Mouse (Mus musculus) T-helper 1 cell (primary cell): Measurements from ENCODE around the gene Wdr59.

Experiments used
- in situ Hi-C: fragments of 300-600 bp; cut with MboI, MseI; formaldehyde crosslinking; loops from one replicate; pipeline ENCODE4 v1.15.1; 2025; ENCODE audit warnings: high pct_unique_total_duplicates

Wdr59 gene

DNA sequence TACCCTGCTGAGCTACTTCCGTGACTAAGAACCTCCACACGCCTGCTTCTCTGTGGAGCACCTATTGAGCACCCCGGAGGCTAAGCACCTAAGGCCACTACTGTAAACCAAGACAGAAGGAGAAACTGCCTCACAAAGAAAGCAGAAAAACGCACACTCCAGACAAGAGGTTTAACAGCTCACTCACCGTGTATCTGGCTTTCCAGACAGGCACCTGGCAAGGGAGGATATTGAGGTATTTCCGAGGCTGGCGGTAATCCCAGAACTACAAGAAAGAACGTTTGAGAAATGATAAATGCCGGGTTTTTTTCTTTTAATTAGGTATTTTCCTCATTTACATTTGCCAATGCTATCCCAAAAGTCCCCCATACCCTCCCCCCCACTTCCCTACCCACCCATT, 29.4 kb downstream of the Wdr59 start:
- in situ Hi-C loops, result no loop called here

- in situ Hi-C loops, result no loop called here
These were observed 30.7 kb downstream of the Wdr59 start for GRCm38 (mm10) chr8:111491191-111491590.

DNA sequence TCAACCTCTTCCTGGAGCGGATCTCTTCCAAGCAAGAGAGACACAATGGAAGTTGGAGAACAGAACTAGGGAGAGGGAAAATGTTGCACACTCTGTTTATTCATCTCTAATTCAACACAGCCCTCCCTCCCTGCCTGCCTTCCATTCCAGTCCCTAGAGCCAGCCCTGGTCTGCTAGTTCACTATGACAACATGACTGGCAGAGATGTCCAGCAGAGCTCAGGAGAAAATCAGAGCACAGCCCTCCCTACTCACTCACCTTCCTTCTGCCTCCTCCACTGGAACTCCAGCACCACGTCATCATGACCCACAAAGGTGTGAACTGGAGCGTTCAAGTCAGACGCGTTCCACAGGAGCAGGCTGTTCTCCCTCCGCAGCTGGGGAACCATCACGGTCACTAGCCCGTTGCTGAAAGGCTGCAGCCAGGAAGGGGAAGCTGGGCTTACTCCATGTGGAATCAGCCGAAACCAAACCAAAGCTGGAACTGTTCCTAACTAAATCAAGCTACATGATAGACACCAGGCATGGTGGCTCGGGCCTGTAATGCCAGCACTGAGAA, 31.8 kb downstream of the Wdr59 start:
- in situ Hi-C loops, result no loop called here

DNA sequence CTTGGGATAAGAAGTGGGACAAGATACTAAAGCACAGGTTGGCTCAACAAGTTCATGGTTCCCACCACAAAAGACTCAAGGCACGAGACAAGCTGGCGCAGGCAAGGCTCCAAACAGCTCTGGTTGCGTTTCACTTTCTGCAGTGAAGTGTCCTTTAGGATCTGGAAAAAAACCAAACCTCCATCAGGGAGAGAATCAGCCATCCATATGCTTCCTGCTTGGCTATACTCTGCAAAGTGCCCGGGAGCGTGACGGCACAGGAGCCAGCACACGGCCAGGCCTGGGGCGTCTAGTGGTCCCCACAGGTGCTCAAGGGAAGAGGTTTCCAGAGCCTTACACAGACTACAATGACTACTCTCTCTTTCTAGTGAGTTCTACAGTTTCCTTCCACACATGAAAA, 41.2 kb downstream of the Wdr59 start:
- in situ Hi-C loops, result no loop called here

- in situ Hi-C loops, result no loop called here
These were observed 44.0 kb downstream of the Wdr59 start for GRCm38 (mm10) chr8:111477761-111478465.

GRCm38 (mm10) chr8:111471526-111472081, 50.3 kb downstream of the Wdr59 start:
- in situ Hi-C loops, result no loop called here

DNA sequence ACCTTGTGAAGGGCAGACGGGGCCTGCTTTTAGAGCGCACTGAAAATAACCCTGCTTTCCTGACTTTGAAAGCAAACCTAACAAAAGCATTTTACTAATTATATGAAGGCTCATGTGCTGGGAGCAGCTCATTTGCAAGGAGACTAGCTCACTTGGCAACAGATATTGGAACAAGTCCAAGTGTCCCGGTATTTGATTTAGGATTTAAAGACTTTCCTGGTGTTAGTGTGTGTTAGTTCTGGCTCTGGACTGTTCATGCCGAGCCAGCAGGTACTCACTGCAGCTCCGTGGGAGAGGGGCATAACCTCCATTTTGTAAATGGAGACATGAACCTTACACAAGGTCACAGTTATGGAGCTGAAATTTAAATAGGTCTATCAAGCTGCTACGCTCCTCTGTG, 52.9 kb downstream of the Wdr59 start:
- in situ Hi-C loops, result no loop called here

DNA sequence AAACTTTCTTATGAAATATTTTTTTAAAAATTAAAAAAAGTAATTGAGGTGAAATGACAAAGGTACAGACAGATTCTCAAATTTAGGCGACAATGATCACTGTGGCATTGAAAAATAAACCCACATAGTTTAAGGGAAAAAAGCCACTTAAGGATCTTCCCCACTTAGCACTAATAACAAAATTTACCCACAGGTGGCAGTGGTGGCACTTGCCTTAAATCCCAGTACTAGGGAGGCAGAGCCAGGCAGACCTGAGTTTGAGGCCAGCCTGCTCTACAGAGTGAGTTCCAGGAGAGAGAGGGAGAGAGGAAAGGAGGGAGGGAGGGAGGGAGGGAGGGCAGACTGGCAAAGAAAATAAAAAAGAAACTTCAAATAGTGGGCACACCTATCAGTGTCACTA, 56.6 kb downstream of the Wdr59 start:
- in situ Hi-C loops, result no loop called here

DNA sequence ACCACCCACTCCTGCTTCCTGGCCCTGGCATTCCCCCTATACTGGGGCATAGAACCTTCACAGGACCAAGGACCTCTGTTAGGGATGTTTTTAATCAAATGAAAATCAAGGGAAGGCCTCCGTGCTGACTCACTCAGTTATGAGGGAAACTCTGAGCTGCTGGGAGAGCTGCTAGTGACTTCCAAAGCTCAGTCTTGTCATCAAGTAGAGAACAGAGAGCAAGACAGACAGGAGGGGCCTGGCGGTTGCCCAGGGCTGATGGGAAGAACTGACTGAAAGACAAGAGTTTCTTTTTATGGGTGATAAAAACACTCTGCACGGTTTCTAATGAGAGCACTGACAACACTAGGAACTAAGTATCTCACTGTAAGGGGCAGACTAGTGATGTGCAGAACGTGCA, 57.4 kb downstream of the Wdr59 start:
- in situ Hi-C loops, result no loop called here

DNA sequence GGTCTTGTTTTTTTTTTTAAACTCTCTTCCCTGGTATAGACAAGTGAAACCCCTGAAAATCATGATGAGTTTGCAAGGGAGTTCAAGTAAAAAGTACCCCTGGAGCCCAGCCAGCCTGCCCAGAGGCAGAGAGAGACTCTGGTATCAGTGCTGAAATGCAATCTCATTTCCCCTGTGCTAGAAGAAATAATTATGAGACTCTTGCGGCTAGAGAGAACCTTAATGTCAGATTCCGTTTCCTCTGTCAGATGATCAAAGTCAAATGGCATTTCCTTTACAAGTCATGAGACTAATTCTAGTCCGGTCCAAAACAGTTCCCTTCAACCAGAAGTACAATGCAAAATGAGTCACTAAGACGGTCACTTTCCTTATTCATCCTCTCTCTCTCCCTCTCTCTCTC, 72.2 kb downstream of the Wdr59 start:
- in situ Hi-C loops, result loop anchor here (5.0 kb wide), 1 partner anchor 102 kb away; no protein-coding TSS in a partner anchor

DNA sequence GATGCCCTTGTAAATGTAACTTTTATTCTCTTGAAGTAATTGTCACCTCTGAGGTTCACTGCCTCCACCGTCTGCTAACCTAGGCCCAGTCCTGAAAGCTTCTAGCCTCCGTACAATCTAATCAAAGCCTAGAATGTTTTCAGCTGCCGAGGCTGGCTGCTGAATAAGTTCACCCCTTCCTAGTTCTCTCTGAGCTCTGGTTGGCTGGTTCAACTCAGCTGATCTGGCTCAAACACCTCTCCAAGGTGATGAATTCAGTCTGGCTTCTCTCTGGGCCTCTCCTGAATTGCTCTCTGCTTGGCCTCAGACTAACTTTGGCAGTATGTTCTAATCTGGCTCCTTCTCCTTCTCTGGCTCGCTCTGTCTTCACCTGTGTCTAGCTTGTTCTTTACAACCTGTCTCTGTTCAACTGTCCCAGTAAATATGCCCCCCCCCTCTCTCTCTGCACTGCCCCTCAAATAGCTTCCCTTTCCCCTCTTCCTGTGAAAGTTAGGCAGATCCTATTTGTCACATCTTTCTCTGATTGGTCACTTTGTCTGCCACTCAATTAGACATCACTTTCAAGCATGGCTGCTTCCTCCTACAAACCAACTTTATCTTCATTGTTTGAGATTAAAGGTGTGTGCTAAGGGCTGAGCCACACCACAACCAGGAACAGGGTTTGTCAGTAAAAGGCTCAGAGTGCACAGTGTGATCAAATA, 75.8 kb downstream of the Wdr59 start:
- in situ Hi-C loops, result loop anchor here (5.0 kb wide), 1 partner anchor 99 kb away; no protein-coding TSS in a partner anchor

GRCm38 (mm10) chr8:111445558-111445957, 76.3 kb downstream of the Wdr59 start:
- in situ Hi-C loops, result loop anchor here (5.0 kb wide), 1 partner anchor 98 kb away; no protein-coding TSS in a partner anchor

DNA sequence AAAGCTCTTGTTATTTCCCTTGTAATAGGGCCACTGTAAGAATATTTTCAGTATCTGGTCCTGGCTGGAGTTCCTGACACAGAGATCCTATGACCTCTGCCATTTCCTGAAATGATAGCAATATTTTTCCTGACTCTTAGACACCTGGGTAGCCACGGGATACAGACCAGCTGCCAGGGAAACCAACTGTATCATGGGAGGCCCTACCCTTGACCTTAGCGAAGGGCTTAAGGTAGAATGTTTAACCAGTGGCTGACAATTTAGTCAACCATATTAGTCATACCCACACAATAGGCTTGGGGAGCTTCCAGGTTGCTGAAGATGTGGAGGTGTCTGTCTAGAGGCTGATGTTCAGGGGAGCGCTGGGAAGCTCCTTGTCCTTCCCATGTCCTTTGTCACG, 77.6 kb downstream of the Wdr59 start:
- in situ Hi-C loops, result no loop called here

DNA sequence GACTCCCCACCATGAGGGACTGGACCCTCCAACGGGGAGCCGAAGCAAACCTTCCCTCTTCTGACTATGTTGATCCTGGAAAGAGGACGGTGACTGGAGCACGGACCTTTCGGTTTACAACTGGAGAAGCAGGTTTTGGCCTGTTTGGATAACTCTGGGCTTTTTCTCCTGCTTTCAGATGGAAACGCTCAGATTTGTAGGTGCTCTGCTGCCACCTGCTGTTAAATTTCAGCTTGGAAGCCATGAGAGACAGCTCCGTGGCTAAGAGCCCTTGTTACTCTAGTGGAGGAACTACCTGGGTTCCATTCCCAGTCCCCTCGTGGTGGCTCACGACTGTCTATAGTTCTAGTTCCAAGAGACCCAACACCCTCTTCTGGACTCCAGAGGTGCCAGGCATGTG, 82.7 kb downstream of the Wdr59 start:
- in situ Hi-C loops, result no loop called here

DNA sequence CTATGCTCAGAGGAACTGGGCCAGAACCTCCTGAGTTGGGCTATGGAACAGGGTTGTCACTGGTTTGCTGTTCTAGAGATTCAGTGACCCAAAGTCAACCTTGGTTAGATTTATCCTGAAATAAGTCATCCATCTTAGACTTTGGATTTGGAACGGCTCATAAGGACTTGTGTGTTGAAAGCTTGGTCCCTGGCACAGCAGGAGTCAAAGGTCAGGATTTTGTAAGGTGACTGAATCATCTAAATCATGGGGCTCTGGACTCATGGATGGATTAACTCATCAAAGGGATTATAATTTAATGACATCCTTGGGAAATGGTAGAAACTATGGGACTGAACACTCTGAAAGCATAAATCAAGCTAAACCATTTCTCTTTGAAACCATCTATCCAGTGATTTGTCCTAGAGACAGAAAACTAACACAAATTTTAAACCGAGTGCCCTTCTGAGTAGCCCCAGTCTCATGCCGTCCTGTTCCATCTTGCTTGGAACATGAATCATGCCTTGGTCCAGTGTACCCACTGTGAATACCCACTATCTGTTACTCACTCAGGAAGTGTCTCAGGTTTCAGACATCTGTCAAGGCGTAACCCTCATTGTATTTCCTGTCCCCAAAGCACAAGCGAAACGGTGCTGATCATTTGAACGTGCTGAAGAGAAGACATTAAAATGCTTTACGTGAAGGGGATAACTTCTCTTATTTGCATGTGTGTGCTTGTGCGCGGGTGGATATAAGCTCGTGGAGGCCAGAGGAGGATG, 86.6 kb downstream of the Wdr59 start:
- in situ Hi-C loops, result no loop called here

DNA sequence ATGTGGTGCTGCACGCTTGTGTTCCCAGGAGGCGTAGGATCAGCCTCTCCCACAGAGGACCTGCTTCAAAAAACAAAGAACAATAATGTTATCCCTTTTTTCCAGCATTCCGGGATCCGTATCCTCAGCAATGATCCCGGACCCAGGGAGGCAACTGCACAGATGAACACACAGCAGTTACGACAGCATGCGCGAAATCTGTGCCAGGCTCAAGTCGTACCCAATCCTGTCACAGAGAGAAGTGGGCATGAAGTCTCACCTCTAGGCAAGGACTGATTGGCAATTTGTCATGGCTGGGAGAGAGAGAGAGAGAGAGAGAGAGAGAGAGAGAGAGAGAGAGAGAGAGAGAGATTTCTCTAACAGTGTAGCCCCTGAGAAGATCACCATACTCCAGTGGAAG, 97.2 kb downstream of the Wdr59 start:
- in situ Hi-C loops, result no loop called here

GRCm38 (mm10) chr8:111424181-111424580, 97.7 kb downstream of the Wdr59 start:
- in situ Hi-C loops, result no loop called here

DNA sequence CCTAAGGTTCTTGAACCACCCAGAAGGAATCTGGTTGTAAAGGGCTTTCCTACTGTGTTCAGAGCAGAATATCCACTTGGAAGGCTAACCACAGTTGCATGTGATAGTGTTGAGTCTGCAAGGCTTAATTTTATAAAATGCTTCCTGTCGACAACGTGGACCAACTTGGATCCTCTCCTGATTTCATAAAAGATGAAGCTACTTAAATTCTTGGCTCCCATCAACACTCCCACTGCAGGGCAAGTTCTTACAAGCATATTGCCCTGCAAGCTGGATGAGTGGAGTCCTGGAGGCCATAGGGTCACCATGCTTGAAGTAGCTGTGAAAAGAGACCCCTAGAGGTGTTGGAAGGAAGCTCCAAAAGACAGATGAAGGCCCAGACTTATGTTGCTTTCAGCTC, 99.3 kb downstream of the Wdr59 start:
- in situ Hi-C loops, result no loop called here

DNA sequence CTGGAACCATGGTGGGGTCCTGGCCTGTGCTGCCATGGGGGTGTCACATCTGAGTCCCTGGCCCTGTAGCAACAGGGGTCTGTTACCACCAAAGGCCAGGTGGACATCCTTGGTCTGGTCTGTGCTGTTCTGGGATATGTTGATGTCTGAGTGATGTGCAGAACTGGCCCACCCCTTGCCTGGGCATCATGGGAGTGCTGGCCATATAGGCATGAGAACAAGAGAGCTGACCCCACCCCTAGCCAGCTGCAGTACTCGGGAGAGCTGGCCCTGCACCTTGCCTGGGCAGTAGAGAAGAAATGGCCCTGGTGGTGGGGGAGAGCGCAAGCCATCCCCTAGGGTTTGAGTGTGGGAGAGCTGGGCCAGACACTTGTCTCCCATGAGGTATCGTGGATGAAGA, 102.7 kb downstream of the Wdr59 start:
- in situ Hi-C loops, result no loop called here

DNA sequence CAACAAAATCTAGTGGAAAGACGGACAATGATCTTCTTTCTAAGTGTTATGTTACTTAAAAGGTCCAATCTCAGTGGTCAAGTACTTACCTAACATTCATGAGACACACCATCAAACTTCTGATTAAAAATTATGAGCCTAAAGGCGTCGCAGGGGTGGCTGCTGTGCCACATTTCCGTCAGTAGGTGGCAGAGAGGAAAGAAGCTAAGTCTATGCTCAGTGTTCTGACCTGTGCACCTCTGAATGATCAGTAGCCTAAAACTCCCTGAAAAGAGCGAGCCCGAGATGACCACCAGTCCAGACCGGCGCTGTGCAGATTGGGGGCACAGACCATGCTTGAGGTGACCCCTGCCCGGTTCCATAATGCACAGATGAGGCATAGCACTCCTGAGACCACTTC, 103.3 kb downstream of the Wdr59 start:
- in situ Hi-C loops, result no loop called here

DNA sequence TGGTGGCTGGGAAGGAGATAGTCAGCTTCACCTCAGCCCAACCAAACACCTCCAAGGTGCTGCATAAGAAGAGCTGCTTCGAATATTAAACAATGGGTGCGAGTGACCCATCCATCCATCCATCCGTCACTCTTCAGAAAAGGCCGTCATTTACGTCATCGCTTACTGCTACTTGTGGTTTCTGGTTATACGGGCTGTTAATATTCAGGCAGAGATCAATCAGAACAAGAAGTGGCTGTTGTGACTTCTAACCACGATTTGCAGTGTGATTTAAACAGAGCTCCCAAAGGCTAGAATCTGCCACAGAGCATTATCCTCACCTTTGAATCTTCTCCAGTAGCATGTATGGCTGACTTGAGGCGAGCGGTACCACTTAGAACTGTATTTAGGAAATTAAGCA, 104.7 kb downstream of the Wdr59 start:
- in situ Hi-C loops, result no loop called here

DNA sequence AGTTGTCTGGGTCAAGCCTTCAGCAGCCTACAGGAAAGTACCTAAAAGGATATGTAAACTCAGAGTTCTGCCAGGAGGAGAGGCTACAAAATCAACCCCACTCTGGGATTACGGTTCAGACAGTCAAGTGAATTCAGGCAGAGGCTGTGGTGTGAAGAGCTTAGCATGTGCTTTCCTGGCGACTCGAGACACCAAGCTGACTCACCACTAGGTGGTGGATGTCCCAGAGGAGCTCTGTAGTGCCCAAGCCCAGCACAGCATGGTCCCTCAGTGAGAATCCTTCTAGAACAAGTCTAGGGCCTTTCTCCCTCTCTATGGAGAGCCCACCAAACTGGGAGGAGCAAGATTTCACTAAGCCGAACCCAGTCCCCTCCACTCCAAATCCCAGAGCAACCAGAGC, 118.5 kb downstream of the Wdr59 start:
- in situ Hi-C loops, result no loop called here
